Mouse (Mus musculus) layer of hippocampus, adult 11-12 months (tissue): ENCODE results near the gene Strip2.
A peak's percentile ranks its signal among the peaks of the same experiment; 100 is the strongest.

ENCODE experiments used
- DNase-seq: peaks from one replicate; pipeline ENCODE4 v3.0.0; 2022; ENCODE audit warnings: low spot score

Gene Strip2

GRCm38 (mm10) chr6:29930087-29930486 lies 13.3 kb downstream of the Strip2 start:
- no peak for DNase-seq

- no peak for DNase-seq
These were observed 13.9 kb downstream of the Strip2 start for GRCm38 (mm10) chr6:29930665-29931064.

GRCm38 (mm10) chr6:29931181-29931580 lies 14.4 kb downstream of the Strip2 start:
- DNase-seq = no peak

- DNase-seq = no peak
These were observed 18.9 kb downstream of the Strip2 start for GRCm38 (mm10) chr6:29935741-29936140.

- DNase-seq = no peak
These were observed 23.6 kb downstream of the Strip2 start for GRCm38 (mm10) chr6:29940428-29940827.

GRCm38 (mm10) chr6:29941036-29941435 lies 24.2 kb downstream of the Strip2 start:
- no peak for DNase-seq

GRCm38 (mm10) chr6:29944465-29944864 lies 27.7 kb downstream of the Strip2 start:
- no peak for DNase-seq

- no peak for DNase-seq
These were observed 29.8 kb downstream of the Strip2 start for GRCm38 (mm10) chr6:29946568-29946967.

GRCm38 (mm10) chr6:29947823-29948222 lies 31.0 kb downstream of the Strip2 start:
- no peak for DNase-seq

- no peak for DNase-seq
These were observed 39.9 kb downstream of the Strip2 start for GRCm38 (mm10) chr6:29956749-29957148.

GRCm38 (mm10) chr6:29958669-29959068 lies 41.9 kb downstream of the Strip2 start:
- DNase-seq = no peak

- DNase-seq = peak; percentile 27
These were observed 44.3 kb downstream of the Strip2 start for GRCm38 (mm10) chr6:29961081-29961480.

- DNase-seq = no peak
These were observed 51.1 kb downstream of the Strip2 start for GRCm38 (mm10) chr6:29967917-29968316.

- no peak for DNase-seq
These were observed 56.5 kb downstream of the Strip2 start for GRCm38 (mm10) chr6:29973341-29973740.

GRCm38 (mm10) chr6:29974836-29975235 lies 58.0 kb downstream of the Strip2 start:
- no peak for DNase-seq

- no peak for DNase-seq
These were observed 63.6 kb downstream of the Strip2 start for GRCm38 (mm10) chr6:29980461-29980860.

GRCm38 (mm10) chr6:29981797-29982196 lies 65.0 kb downstream of the Strip2 start:
- no peak for DNase-seq

GRCm38 (mm10) chr6:29985058-29985498 lies 68.3 kb downstream of the Strip2 start:
- peak; percentile 65 for DNase-seq

GRCm38 (mm10) chr6:29985504-29985903 lies 68.7 kb downstream of the Strip2 start:
- DNase-seq = no peak

GRCm38 (mm10) chr6:29985986-29986385 lies 69.2 kb downstream of the Strip2 start:
- no peak for DNase-seq

GRCm38 (mm10) chr6:29987246-29987645 lies 70.4 kb downstream of the Strip2 start:
- no peak for DNase-seq

- DNase-seq = no peak
These were observed 81.3 kb downstream of the Strip2 start for GRCm38 (mm10) chr6:29998140-29998539.

- DNase-seq = no peak
These were observed 82.0 kb downstream of the Strip2 start for GRCm38 (mm10) chr6:29998771-29999170.

- DNase-seq = no peak
These were observed 85.8 kb downstream of the Strip2 start for GRCm38 (mm10) chr6:30002628-30003027.

- no peak for DNase-seq
These were observed 89.0 kb downstream of the Strip2 start for GRCm38 (mm10) chr6:30005851-30006250.
